Mouse (Mus musculus): ENCODE measurements around the gene Fhit.

Fhit gene

DNA sequence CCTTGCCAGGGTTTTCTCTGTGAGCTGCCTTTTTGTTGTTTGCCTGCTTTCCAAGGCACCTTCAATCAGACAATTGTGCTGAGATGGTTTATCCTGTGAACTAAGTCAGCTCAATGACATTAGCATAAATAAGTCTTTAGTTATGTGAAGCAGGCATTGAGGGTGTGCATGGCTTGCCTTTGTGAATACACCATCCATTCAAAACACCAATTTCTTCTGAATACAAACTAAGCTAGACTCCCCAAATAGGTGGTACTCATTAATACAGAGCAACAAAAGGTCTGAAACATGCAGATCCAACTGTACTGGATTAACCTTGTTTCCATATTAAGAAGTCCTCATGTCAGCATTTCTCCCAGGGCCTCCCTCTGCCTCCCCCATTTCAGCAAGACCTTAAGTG, 1561.6 kb downstream of the Fhit start:
- CTCF ChIA-PET = no interaction called here

DNA sequence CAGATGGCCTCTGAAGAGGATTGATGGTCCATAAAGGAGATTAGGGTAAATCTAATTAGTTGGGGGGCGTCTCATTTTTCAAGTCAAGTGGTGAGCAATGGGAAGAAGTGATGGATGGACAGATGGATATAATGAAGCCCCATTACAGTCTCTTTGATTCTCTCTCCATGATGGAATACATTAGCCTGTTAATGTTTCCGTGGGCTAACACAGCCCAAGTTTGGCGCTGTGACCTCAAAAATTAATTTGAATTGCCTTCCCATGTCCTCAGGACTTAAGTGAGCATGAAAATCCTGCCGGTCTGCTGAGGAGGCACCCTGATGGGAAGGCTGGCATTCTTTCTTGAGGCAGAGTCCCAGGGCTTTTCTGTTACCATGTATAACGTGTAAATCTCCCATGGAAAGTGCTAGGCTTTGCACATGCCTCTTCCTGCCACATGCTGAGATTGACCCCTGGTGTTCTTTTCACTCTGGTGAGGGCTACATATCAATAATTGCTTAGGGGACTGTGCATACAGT, 1564.3 kb downstream of the Fhit start:
- CTCF ChIA-PET = no interaction called here

DNA sequence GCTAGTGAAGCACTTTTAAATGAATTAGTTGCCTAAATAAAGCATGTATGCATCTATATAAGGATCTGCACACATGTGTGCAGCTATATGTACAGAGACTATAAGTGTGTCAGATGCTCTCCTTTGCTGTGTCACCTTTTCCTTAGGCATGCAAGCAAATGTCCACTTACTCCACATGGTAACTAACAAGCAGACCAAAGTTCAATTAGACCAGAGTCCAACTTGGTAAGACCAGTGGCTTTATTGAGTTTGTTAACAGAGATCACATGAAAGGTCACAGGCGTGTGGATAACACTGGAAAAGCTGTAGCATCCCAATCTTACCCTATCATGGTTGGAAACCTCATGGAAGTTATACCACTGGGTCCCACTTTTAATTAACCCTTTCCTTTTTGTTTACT, 1572.7 kb downstream of the Fhit start:
- CTCF ChIA-PET = no interaction called here

DNA sequence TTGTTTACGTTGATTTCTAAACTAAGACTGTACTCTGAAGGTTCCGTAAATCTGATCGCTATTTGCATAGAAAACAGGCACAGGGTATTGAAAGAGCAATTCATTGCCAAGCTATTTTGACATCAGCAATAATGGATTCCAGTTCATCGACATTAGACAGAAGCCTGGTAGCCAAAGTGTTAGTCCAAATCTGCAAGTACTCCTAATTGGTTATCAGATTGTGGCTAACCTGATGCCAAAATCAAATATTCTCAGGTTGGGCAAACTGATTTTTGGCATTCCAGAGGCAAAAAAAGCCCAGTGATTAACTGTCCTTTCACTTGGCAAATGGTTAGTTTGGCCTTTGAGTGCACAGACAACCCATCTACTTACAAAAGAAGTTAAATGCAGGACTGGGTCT, 1573.9 kb downstream of the Fhit start:
- CTCF ChIA-PET = no interaction called here

DNA sequence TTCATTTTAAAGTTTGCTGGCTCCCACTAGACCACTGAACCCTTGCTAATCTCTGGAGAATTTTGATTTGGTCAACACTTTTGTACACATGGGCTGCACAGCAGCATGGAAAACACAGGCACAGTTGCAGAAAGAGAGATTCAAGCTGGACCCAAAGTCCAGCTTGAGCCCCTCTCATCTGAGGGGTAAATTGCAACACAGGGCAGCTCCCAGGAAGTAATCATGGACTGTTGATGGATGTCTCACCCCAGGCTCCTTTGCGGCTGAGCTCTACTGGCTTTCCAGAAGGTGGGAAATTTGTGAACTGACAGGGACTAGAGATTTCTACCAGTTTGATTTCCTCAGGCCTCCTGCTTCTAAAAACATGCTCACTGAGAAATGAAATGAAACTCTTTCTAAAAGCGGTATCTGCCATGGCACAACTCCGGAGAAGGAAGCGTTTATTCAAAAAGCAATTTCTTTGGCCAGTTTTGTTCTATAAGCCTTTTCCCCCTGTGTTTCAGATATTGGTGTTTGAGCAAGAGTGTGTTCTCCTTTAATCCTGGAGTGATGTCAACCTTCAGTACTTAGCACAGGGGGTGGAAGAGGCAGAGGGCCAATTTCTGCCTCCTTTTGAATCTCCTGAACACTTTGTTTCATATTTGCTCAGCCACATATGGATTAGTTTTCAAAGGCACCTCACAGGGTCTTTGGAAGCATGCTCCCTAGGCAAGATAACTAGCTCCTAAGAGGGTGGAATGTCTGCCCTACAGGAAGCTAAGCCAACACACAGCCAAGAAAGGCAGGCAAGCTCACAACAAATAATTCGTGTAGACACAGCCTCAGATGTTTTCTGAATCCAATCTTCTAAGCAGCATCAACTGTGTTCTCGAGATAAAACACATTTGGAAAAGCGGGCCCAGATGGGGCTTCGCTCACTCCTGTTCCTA, 1578.3 kb downstream of the Fhit start:
- CTCF ChIA-PET = no interaction called here

DNA sequence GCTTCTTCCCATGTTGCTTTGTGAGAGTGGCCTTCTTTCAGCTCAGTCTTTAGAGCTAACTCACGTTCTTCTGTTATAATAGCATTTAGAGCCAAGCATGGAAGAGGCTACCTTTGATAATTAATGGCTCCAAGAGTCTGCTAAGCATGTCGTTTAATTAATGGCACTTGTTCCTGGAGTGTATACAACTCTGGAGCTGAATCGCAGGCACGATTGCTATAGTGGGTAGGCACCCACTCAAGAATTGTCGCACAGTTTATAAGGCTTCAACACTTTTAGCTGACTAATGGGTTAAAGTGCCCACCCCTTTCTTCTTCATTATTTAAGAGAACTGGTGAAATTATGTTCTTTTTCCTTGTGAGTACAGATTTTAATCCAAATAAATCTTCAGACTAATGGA, 1605.5 kb downstream of the Fhit start:
- CTCF ChIA-PET = no interaction called here

DNA sequence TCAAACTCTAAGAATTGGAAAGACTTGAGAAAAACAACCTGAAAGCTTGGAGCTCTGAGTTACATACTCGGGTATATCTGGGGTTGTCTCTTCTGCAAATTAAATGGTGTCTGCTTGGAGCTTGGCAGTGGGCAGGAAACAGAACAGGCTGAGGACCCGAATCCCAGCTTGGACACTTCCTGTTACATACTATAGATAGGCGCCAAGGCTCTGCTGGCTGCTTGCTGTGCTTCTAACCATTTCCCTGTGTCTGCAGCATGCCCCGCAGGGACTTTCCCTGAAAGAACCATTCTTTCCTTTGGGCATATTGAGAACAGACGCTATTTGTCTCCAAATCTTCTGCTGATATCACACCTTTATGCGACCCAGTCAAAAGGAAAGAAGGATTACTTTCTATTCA, 1606.0 kb downstream of the Fhit start:
- CTCF ChIA-PET = no interaction called here

DNA sequence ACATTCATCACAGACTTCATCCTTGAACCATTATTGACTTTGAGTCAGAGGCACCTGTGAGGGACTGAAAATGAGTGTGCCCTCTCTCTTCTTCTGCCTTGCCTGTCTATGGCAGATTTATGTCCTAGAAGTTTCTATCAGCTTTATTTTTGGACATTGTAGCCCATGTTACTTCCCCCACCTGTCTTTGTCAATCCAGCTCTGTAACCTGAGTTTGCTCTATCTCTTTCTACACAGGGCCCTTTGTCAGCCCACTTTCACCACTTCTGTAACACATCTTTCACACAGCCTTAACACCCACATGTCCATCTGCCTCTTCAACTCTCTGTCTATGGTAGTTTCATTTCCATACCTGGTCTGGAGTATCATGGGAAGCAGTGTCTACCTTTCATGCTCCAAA, 1609.7 kb downstream of the Fhit start:
- CTCF ChIA-PET = no interaction called here

DNA sequence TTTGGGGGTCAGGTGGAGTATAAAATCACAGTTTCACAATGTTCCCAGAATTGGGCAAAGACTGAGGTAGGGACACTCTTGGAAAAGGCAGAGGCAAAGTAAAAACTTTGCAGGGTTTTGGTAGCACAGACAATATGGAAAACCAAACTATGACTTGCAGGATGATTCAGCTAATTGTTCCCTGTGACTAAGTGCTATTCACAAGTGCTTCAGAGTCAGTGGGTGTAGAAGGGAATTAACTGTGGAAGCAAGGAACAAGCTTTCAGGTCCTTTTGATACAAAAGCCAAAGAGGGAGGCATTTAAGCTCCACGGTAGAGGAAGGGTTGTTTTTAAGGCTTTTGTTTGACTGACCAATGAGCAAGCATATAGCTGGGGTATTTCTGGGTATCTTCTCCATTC, 1613.9 kb downstream of the Fhit start:
- CTCF ChIA-PET = no interaction called here

DNA sequence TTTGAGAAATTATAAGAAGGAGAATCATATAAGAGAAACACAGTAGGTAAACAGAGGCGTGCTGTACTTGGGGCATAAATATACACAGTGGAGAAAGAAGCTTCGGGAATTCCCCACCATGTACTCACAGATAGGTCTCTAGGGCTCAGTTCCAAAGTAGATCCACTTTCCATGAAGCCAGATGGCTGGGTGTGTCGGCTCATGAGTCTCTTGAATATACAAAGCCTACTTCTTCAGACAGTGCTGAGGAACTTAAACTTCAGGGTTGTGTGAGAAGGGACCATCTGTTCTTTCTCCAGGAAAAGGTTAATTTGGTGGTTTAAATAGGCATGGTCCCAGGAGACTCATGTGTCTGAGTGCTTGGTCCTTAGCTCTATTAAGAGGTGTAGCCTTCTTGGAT, 1617.5 kb downstream of the Fhit start:
- CTCF ChIA-PET = no interaction called here

DNA sequence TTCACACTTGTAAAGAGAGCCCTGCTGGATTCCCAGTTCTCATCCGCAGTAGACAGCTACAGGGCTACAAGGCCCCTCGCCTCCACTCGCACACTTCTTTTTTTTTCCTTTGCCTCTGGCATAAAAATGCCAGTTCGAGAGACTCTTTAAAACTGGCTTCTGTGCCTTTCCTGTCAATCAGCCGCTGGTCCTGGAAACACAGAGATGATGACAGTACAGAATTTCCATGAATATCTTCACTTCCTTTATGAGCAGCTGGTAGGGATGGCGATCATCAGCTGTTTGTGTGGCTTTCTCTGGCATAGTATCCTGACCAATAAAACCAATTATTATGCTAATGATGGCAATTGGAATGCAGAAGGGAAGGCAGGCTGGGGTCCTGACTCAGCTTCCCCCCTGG, 1626.3 kb downstream of the Fhit start:
- CTCF ChIA-PET = no interaction called here

DNA sequence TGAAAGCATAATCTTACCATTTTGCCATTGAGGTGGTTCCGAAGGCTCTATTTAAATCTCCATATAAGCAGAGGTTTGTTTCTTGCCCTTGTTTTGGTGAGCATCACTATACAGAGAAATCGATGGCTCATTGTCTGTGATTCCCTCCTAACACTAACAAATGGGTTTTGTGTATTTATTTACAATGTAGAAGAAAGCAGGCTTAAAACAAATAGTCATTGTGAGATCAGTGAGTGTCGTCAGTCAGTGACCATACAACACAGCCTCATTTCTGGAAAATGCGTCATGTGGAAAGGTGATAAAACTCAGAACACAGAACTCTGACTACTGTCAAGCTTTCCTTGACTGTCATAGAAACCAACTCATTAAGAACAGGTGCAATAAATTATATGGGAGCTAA, 1632.6 kb downstream of the Fhit start:
- CTCF ChIA-PET = no interaction called here

DNA sequence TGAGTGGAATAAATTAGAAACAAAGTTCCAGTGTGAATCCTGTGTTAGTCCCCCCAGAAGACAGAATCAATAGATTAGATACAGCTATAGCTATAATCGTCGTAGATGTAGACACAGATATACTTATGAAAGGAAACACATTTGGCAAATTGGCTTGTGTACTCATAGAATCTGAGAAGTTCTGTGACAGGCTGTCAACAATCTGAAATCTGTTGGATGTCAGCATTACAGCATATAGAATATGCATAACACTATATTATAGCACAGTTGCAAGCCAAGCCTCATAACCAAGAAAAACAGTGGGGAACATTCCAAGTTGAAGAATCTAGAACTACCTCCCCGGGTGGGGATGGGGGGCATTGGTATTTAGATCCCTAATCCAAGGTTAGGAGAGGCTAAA, 1635.7 kb downstream of the Fhit start:
- CTCF ChIA-PET = no interaction called here

DNA sequence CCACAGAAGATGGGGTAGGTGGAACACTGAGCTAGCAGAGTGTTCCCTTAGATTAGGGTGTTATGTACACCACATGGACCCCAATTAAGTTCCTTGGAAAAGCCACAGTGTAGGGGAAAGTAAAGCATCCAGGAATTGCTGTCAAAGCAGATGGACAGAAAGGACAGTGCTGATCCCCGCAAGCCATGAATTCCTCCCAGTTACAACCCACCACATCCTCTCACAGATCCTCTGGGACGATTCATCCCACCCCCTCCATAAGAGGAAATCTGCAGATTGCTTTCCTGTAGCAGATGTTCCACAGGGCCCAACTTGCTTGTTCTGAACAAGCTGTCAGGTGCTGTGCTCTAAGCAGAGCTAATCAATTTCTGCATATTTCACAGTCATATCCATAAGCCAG, 1644.2 kb downstream of the Fhit start:
- CTCF ChIA-PET = no interaction called here

DNA sequence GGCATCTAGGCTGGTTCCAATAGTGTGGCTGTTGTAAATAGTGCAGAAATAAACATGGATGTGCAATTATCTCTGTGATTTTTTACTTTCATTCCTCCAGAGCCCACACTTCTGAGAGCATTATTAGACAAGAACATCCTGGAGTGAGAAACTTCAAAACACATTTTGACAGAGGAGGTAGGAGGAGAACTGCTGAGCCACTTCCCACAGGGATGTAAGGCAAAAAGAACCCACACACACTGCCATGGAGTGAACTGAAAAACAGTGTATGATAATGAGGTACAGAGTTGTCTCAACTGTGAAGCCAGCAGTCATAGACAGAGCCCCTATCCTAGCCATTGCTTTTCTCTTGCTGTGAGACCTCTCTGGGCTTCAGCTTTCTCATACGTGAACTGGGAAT, 1652.2 kb downstream of the Fhit start:
- CTCF ChIA-PET = no interaction called here

All from spleen, embryonic (tissue).